In the genomic region with DNA sequence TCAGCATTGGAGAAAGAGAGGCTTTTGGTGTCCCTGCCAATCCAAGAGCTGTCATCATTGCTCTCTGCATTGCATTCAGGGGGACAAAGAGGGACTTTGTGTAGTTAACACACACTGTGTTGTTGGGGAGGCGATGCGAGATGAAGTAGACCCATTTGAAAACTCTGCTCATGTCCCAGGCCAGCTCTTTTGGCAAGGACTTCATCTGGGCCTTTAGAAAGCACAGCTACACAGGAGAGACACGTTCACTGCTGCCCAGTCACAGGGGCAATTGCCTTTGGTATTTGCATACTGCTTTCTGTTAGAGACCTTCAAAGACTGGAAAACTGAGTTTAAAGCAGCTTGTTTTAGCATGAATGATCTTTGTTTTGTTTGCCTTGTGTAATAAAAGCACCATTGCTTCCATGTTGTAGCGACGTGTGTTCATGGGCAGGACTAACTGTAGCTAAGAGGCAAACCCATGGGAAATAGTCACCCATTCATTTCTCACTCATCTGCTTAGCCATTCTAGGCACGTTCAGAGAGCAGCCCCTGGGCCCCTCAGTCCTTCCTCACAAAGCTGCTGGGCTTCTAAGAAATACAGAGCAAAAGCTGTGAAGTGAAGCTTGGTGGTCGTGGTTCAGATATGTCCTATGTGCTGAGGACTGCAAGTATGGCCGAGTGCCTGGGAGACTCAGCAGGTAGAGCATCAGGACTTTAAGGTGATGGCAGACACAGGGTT, we compare ENCODE assay signal across 11 mouse cellular contexts.
DNase-seq lines count a peak whose midpoint lies in the region; ATAC-seq lines count a peak whose summit lies in the region.
"Had no signal": no experiment of that assay in that cellular context is flagged by ENCODE, and none has a peak within 500 bp of the region (broad histone marks: within the 10 kb centered on the region; RNA-seq: fewer than 3 reads in every experiment).

No protein-coding gene starts in this region.

- peak overlapping the region; percentile 58; the same call in 1 of the 2 replicates for H3K27ac ChIP-seq in hindbrain, embryonic 12.5 days
- H3K27ac ChIP-seq in liver, embryonic 11.5 days (ENCODE audit: low read depth, low read length): no peak overlapping the region

- ATAC-seq in hindbrain, embryonic 12.5 days (ENCODE audit: low FRiP score): peak; percentile 85
- ATAC-seq in liver, embryonic 11.5 days (replicated peaks; ENCODE audit: low FRiP score): no peak

- intact Hi-C loops in left cerebral cortex, postnatal 25 days (cut with DNase I): loop anchor here (2.0 to 10.0 kb wide), 4 partner anchors 87 to 442 kb away; partner anchors contain the start of gene Tns3

- H3K27me3 ChIP-seq in hindbrain, embryonic 12.5 days: no peaks in the 10 kb centered on the region
- no peaks in the 10 kb centered on the region for H3K27me3 ChIP-seq in liver, embryonic 11.5 days (replicated peaks; ENCODE audit: control insufficient read depth, insufficient read depth, low read length)

- no peak overlapping the region for H3K9ac ChIP-seq in hindbrain, embryonic 12.5 days
- H3K9ac ChIP-seq in liver, embryonic 11.5 days (ENCODE audit: low read depth, low read length): no peak overlapping the region

- H3K9me3 ChIP-seq in hindbrain, embryonic 12.5 days (replicated peaks): no peaks in the 10 kb centered on the region
- no peaks in the 10 kb centered on the region for H3K9me3 ChIP-seq in liver, embryonic 11.5 days (ENCODE audit: control insufficient read depth, low read length)
- H3K9me3 ChIP-seq: megakaryocyte, embryonic 14.5 days had no signal

- no peaks in the 10 kb centered on the region for H3K36me3 ChIP-seq in hindbrain, embryonic 12.5 days
- H3K36me3 ChIP-seq in liver, embryonic 11.5 days (ENCODE audit: control insufficient read depth, insufficient read depth, low read length): no peaks in the 10 kb centered on the region

- no peak overlapping the region for H3K4me3 ChIP-seq in hindbrain, embryonic 12.5 days
- no peak overlapping the region for H3K4me3 ChIP-seq in liver, embryonic 11.5 days (ENCODE audit: low read depth, low read length)
- H3K4me3 ChIP-seq: megakaryocyte, embryonic 14.5 days had no signal

- 57% methylated on average over 8 of the region's 8 CpGs for WGBS in hindbrain, embryonic 12.5 days
- WGBS in liver, embryonic 11.5 days: 76% methylated on average over 8 of the region's 8 CpGs

- peak; percentile 34 for DNase-seq in right cerebral cortex, adult 18-20 months
- DNase-seq in right cerebral cortex, postnatal 25 days: no peak
- peak; percentile 6 to 52 for DNase-seq in left cerebral cortex, postnatal 25 days (ENCODE audit: low spot score in 2 of 2)
- DNase-seq in telencephalon, adult 2 months (ENCODE audit: low read depth, low spot score): peak; percentile 61
- no peak for DNase-seq in liver, embryonic 11.5 days (ENCODE audit: low spot score)
- DNase-seq in ovary, postnatal 14 days (ENCODE audit: low spot score): no peak
- no peak for DNase-seq in adrenal gland, postnatal 10 days
- DNase-seq: kidney, postnatal 25 days; retina, postnatal 1 day had no signal

- H3K4me1 ChIP-seq in hindbrain, embryonic 12.5 days: peaks cover 10% of the 10 kb centered on the region; the same call in 1 of the 2 replicates
- no peaks in the 10 kb centered on the region for H3K4me1 ChIP-seq in liver, embryonic 11.5 days (replicated peaks; ENCODE audit: control insufficient read depth, insufficient read depth, low read length)
- H3K4me1 ChIP-seq: megakaryocyte, embryonic 14.5 days had no signal

- no peak overlapping the region for H3K4me2 ChIP-seq in hindbrain, embryonic 12.5 days (replicated peaks)
- H3K4me2 ChIP-seq in liver, embryonic 11.5 days: no peak overlapping the region

Comparison
In these comparisons a context has a peak if more than half of its experiments do, and no peak if none do; other contexts are left out.
1. DNase-seq: peak in right cerebral cortex, adult 18-20 months (single experiment), left cerebral cortex, postnatal 25 days (2 of 2) and telencephalon, adult 2 months (single experiment); none in right cerebral cortex, postnatal 25 days (single experiment), liver, embryonic 11.5 days (single experiment), ovary, postnatal 14 days (single experiment) and adrenal gland, postnatal 10 days (single experiment).